Mouse (Mus musculus) E14TG2a.4 (cell line): ENCODE measurements around the gene Celf5.

Source experiments
- CTCF ChIP-seq: conservative IDR thresholded peaks from 2 replicates; pipeline ENCODE4 v1.5.1; 2014; ENCODE audit warnings: low read length
- NANOG ChIP-seq: IDR thresholded peaks from 2 replicates; pipeline ENCODE4 v1.6.1; 2014; ENCODE audit warnings: borderline replicate concordance, low read length, mixed read lengths
- POU5F1 ChIP-seq: IDR thresholded peaks from 2 replicates; pipeline ENCODE4 v1.6.1; 2014; ENCODE audit warnings: low read length, borderline replicate concordance

- TF ChIP-seq CTCF, result no peak
- TF ChIP-seq POU5F1, result no peak
- no peak for TF ChIP-seq NANOG
Measured at GRCm38 (mm10) chr10:81498316-81499249, 16.1 kb upstream of the Celf5 start.
